In genomic region chr12:21463448-21463891, GRCm38 (mm10) we compare ENCODE assay signal across 14 mouse cellular contexts. TPM values are rescaled to one million over a fixed set of nuclear protein-coding genes. Genes with fewer than 3 reads are reported as not detected.
A peak's percentile ranks its signal among the peaks of the same experiment; 100 is the strongest.
DNase-seq lines count a peak whose midpoint lies in the region; ATAC-seq and TF ChIP-seq lines count a peak whose summit lies in the region.
"Had no signal": no experiment of that assay in that cellular context is flagged by ENCODE, and none has a peak within 500 bp of the region (broad histone marks: within the 10 kb centered on the region; RNA-seq: fewer than 3 reads in every experiment).

No protein-coding gene starts in this region.

- peak; percentile 59; the same call in 1 of the 2 replicates for ATAC-seq in forebrain, embryonic 16.5 days
- ATAC-seq in forebrain, embryonic 13.5 days = no peak
- ATAC-seq in midbrain, embryonic 16.5 days = peak; percentile 25; the same call in 1 of the 2 replicates
- ATAC-seq in midbrain, embryonic 15.5 days (replicated peaks) = no peak
- no peak for ATAC-seq in lung, postnatal 0 days

- DNase-seq in brain, embryonic 14.5 days (ENCODE audit: low read depth) = peak; percentile 58
- DNase-seq in retina, embryonic 14.5 days (ENCODE audit: low spot score) = peak; percentile 50
- DNase-seq in lung, postnatal 0 days (ENCODE audit: low spot score) = no peak
- no peak for DNase-seq in thymus, postnatal 25 days
- DNase-seq: adrenal gland, adult 8-10 months; cerebellum, postnatal 10 days; liver, embryonic 13.5 days had no signal

- H3K27ac ChIP-seq in forebrain, embryonic 16.5 days (ENCODE audit: low read length) = no peak overlapping the region
- H3K27ac ChIP-seq in forebrain, embryonic 13.5 days = no peak overlapping the region
- no peak overlapping the region for H3K27ac ChIP-seq in midbrain, embryonic 16.5 days (ENCODE audit: low read length)
- no peak overlapping the region for H3K27ac ChIP-seq in midbrain, embryonic 15.5 days
- no peak overlapping the region for H3K27ac ChIP-seq in lung, postnatal 0 days (ENCODE audit: low read length)
- H3K27ac ChIP-seq: heart, embryonic 15.5 days; kidney, embryonic 15.5 days; liver, embryonic 13.5 days; stomach, embryonic 15.5 days had no signal

- H3K9ac ChIP-seq in forebrain, embryonic 16.5 days (replicated peaks; ENCODE audit: low read depth, low read length) = no peak overlapping the region
- no peak overlapping the region for H3K9ac ChIP-seq in forebrain, embryonic 13.5 days
- no peak overlapping the region for H3K9ac ChIP-seq in midbrain, embryonic 16.5 days (ENCODE audit: low read depth, low read length)
- H3K9ac ChIP-seq in midbrain, embryonic 15.5 days = no peak overlapping the region
- no peak overlapping the region for H3K9ac ChIP-seq in lung, postnatal 0 days (replicated peaks; ENCODE audit: low read depth)
- H3K9ac ChIP-seq: heart, embryonic 15.5 days; kidney, embryonic 15.5 days; liver, embryonic 13.5 days; stomach, embryonic 15.5 days had no signal

- H3K9me3 ChIP-seq in forebrain, embryonic 16.5 days (ENCODE audit: control insufficient read depth, low read length) = no peaks in the 10 kb centered on the region
- H3K9me3 ChIP-seq in forebrain, embryonic 13.5 days (replicated peaks) = no peaks in the 10 kb centered on the region
- no peaks in the 10 kb centered on the region for H3K9me3 ChIP-seq in midbrain, embryonic 16.5 days (replicated peaks; ENCODE audit: control insufficient read depth, low read length, poor library complexity, severe bottlenecking)
- H3K9me3 ChIP-seq in midbrain, embryonic 15.5 days = no peaks in the 10 kb centered on the region
- H3K9me3 ChIP-seq in lung, postnatal 0 days (ENCODE audit: low read length) = no peaks in the 10 kb centered on the region
- H3K9me3 ChIP-seq: heart, embryonic 15.5 days; kidney, embryonic 15.5 days; liver, embryonic 13.5 days; stomach, embryonic 15.5 days had no signal

- no peak overlapping the region for H3K4me3 ChIP-seq in forebrain, embryonic 16.5 days (replicated peaks; ENCODE audit: low read length)
- H3K4me3 ChIP-seq in forebrain, embryonic 13.5 days = no peak overlapping the region
- H3K4me3 ChIP-seq in midbrain, embryonic 16.5 days (ENCODE audit: low read depth, low read length) = no peak overlapping the region
- H3K4me3 ChIP-seq in midbrain, embryonic 15.5 days = no peak overlapping the region
- H3K4me3 ChIP-seq in lung, postnatal 0 days (ENCODE audit: low read depth, low read length) = no peak overlapping the region
- H3K4me3 ChIP-seq: heart, embryonic 15.5 days; kidney, embryonic 15.5 days; liver, embryonic 13.5 days; stomach, embryonic 15.5 days had no signal

- H3K27me3 ChIP-seq in forebrain, embryonic 16.5 days (replicated peaks; ENCODE audit: control insufficient read depth, insufficient read depth, low read length) = no peaks in the 10 kb centered on the region
- no peaks in the 10 kb centered on the region for H3K27me3 ChIP-seq in forebrain, embryonic 13.5 days
- H3K27me3 ChIP-seq in midbrain, embryonic 16.5 days (ENCODE audit: control insufficient read depth, insufficient read depth, low read depth, low read length) = no peaks in the 10 kb centered on the region
- H3K27me3 ChIP-seq in midbrain, embryonic 15.5 days (replicated peaks) = no peaks in the 10 kb centered on the region
- no peaks in the 10 kb centered on the region for H3K27me3 ChIP-seq in lung, postnatal 0 days (replicated peaks; ENCODE audit: insufficient read depth, low read length)
- H3K27me3 ChIP-seq: heart, embryonic 15.5 days; kidney, embryonic 15.5 days; liver, embryonic 13.5 days; stomach, embryonic 15.5 days had no signal

- H3K4me1 ChIP-seq in forebrain, embryonic 16.5 days (replicated peaks; ENCODE audit: control insufficient read depth, insufficient read depth, low read length) = no peaks in the 10 kb centered on the region
- no peaks in the 10 kb centered on the region for H3K4me1 ChIP-seq in forebrain, embryonic 13.5 days
- no peaks in the 10 kb centered on the region for H3K4me1 ChIP-seq in midbrain, embryonic 16.5 days (ENCODE audit: control insufficient read depth, insufficient read depth, low read length)
- no peaks in the 10 kb centered on the region for H3K4me1 ChIP-seq in midbrain, embryonic 15.5 days
- no peaks in the 10 kb centered on the region for H3K4me1 ChIP-seq in lung, postnatal 0 days (ENCODE audit: insufficient read depth, low read depth, low read length)
- H3K4me1 ChIP-seq: heart, embryonic 15.5 days; kidney, embryonic 15.5 days; liver, embryonic 13.5 days; stomach, embryonic 15.5 days had no signal

- no peak for TF ChIP-seq POLR2A in brain, embryonic 14.5 days (IDR thresholded peaks at IDR 0.05; ENCODE audit: borderline replicate concordance, extremely low read depth, insufficient read depth, insufficient read length, poor library complexity, severe bottlenecking)

- H3K36me3 ChIP-seq in forebrain, embryonic 16.5 days (ENCODE audit: control insufficient read depth, insufficient read depth) = no peaks in the 10 kb centered on the region
- H3K36me3 ChIP-seq in forebrain, embryonic 13.5 days (ENCODE audit: poor library complexity, severe bottlenecking) = no peaks in the 10 kb centered on the region
- no peaks in the 10 kb centered on the region for H3K36me3 ChIP-seq in midbrain, embryonic 16.5 days (ENCODE audit: control insufficient read depth, insufficient read depth, low read length)
- no peaks in the 10 kb centered on the region for H3K36me3 ChIP-seq in midbrain, embryonic 15.5 days (replicated peaks)
- H3K36me3 ChIP-seq in lung, postnatal 0 days (ENCODE audit: insufficient read depth, low read length) = no peaks in the 10 kb centered on the region
- H3K36me3 ChIP-seq: heart, embryonic 15.5 days; kidney, embryonic 15.5 days; liver, embryonic 13.5 days; stomach, embryonic 15.5 days had no signal

- no peak for TF ChIP-seq CTCF in brain, embryonic 14.5 days (IDR thresholded peaks at IDR 0.05; ENCODE audit: borderline replicate concordance, extremely low read depth, insufficient read depth, insufficient read length)
- TF ChIP-seq CTCF in lung, postnatal 0 days (IDR thresholded peaks at IDR 0.05) = no peak

- 36% methylated on average over 5 of the region's 5 CpGs for WGBS in forebrain, embryonic 16.5 days
- WGBS in forebrain, embryonic 13.5 days = 45% methylated on average over 5 of the region's 5 CpGs
- 37% methylated on average over 5 of the region's 5 CpGs for WGBS in midbrain, embryonic 16.5 days
- WGBS in midbrain, embryonic 15.5 days = 32% methylated on average over 5 of the region's 5 CpGs
- WGBS in lung, postnatal 0 days = 58% methylated on average over 5 of the region's 5 CpGs

- no peak overlapping the region for H3K4me2 ChIP-seq in forebrain, embryonic 16.5 days (ENCODE audit: low read length)
- no peak overlapping the region for H3K4me2 ChIP-seq in forebrain, embryonic 13.5 days
- H3K4me2 ChIP-seq in midbrain, embryonic 16.5 days (ENCODE audit: low read length) = no peak overlapping the region
- H3K4me2 ChIP-seq in midbrain, embryonic 15.5 days = no peak overlapping the region
- no peak overlapping the region for H3K4me2 ChIP-seq in lung, postnatal 0 days (replicated peaks; ENCODE audit: low read depth, low read length)
- H3K4me2 ChIP-seq: heart, embryonic 15.5 days; kidney, embryonic 15.5 days; liver, embryonic 13.5 days; stomach, embryonic 15.5 days had no signal

- no peak for TF ChIP-seq EP300 in lung, postnatal 0 days (IDR thresholded peaks at IDR 0.05)

RNA-seq across cellular contexts. Expression of gene Ywhaq, which starts 46.0 kb away (rescaled TPM):
- 1,089 and 1,150 TPM in 2 replicates for polyA plus RNA-seq in forebrain, embryonic 16.5 days (2015; fragmentation: Nextera tagmentation; extraction: Ambion mirVana)
- 1,106 and 1,152 TPM in 2 replicates for polyA plus RNA-seq in forebrain, embryonic 13.5 days (2015; fragmentation: Nextera tagmentation; extraction: Ambion mirVana)
- polyA plus RNA-seq in midbrain, embryonic 16.5 days (2015; fragmentation: Nextera tagmentation; extraction: Ambion mirVana) = 1,279 and 1,291 TPM in 2 replicates
- polyA plus RNA-seq in midbrain, embryonic 15.5 days (2015; fragmentation: Nextera tagmentation; extraction: Ambion mirVana) = 1,072 and 1,086 TPM in 2 replicates
- polyA plus RNA-seq in brain, embryonic 14.5 days (2012; rRNA removed) = 440 and 488 TPM in 2 replicates
- polyA plus RNA-seq in lung, postnatal 0 days (2015; fragmentation: Nextera tagmentation; extraction: Ambion mirVana) = 395 and 416 TPM in 2 replicates

Comparison
In these comparisons a context has a peak if more than half of its experiments do, and no peak if none do; other contexts are left out.
1. ATAC-seq: peak in forebrain, embryonic 16.5 days (single experiment) and midbrain, embryonic 16.5 days (single experiment); none in forebrain, embryonic 13.5 days (single experiment), midbrain, embryonic 15.5 days (single experiment) and lung, postnatal 0 days (single experiment).
2. DNase-seq: peak in brain, embryonic 14.5 days (single experiment) and retina, embryonic 14.5 days (single experiment); none in lung, postnatal 0 days (single experiment) and thymus, postnatal 25 days (single experiment).